Mouse (Mus musculus) naive thymus-derived CD4-positive, alpha-beta T cell, adult 2 months (primary cell): Measurements from ENCODE around the gene Surf1.

Experiments used
- DNase-seq: peaks from one replicate; pipeline ENCODE4 v3.0.0-alpha.2; 2011; ENCODE audit warnings: low read depth

The Surf1 gene

GRCm38 (mm10) chr2:26921784-26922183, 5.5 kb upstream of the Surf1 start:
- DNase-seq: no peak

GRCm38 (mm10) chr2:26920190-26920855, 4.0 kb upstream of the Surf1 start:
- no peak for DNase-seq

GRCm38 (mm10) chr2:26919684-26920083, 3.4 kb upstream of the Surf1 start:
- no peak for DNase-seq

GRCm38 (mm10) chr2:26916738-26917137, 408 bp upstream of the Surf1 start:
- DNase-seq: no peak

GRCm38 (mm10) chr2:26914148-26914941, 2.0 kb downstream of the Surf1 start:
- no peak for DNase-seq

GRCm38 (mm10) chr2:26913416-26914147, 2.7 kb downstream of the Surf1 start:
- DNase-seq: no peak

GRCm38 (mm10) chr2:26912253-26912770, 4.0 kb downstream of the Surf1 start:
- no peak for DNase-seq

GRCm38 (mm10) chr2:26910994-26911765, 5.2 kb downstream of the Surf1 start:
- no peak for DNase-seq

- peak; percentile 100 for DNase-seq
These were observed 6.0 kb downstream of the Surf1 start, which contains the start of the genes Med22 and Rpl7a for GRCm38 (mm10) chr2:26910124-26910993. TSS of gene Med22 (minus strand) at chr2:26910677. TSS of gene Rpl7a (plus strand) at chr2:26910764.

GRCm38 (mm10) chr2:26909387-26909784, 6.9 kb downstream of the Surf1 start:
- no peak for DNase-seq

- DNase-seq: no peak
These were observed 7.5 kb downstream of the Surf1 start for GRCm38 (mm10) chr2:26908710-26909386.

GRCm38 (mm10) chr2:26907109-26907508, 9.2 kb downstream of the Surf1 start:
- DNase-seq: peak; percentile 64

- DNase-seq: no peak
These were observed 9.9 kb downstream of the Surf1 start for GRCm38 (mm10) chr2:26906431-26906830.

GRCm38 (mm10) chr2:26905936-26906335, 10.4 kb downstream of the Surf1 start:
- DNase-seq: no peak

- DNase-seq: no peak
These were observed 13.0 kb downstream of the Surf1 start for GRCm38 (mm10) chr2:26903311-26903710.

GRCm38 (mm10) chr2:26902467-26903220, 13.7 kb downstream of the Surf1 start, which contains the start of gene Surf6:
TSS of gene Surf6 (minus strand) at chr2:26902879.
- DNase-seq: peak; percentile 97

GRCm38 (mm10) chr2:26901834-26902400, 14.4 kb downstream of the Surf1 start:
- DNase-seq: no peak

GRCm38 (mm10) chr2:26900731-26901130, 15.6 kb downstream of the Surf1 start:
- no peak for DNase-seq

GRCm38 (mm10) chr2:26895898-26896297, 20.4 kb downstream of the Surf1 start:
- peak; percentile 14 for DNase-seq
